Mouse (Mus musculus) gastrocnemius, postnatal 14 days (tissue): ENCODE measurements around the gene Hoxa13. TPM values are rescaled to one million over a fixed set of nuclear protein-coding genes. Genes with fewer than 3 reads are reported as not detected.

Experiments used
- DNase-seq: peaks from one replicate; pipeline ENCODE4 v3.0.0; 2021; ENCODE audit warnings: mixed read lengths
- intact Hi-C: fragments of 180-260 bp; cut with DNase I; formaldehyde crosslinking; loops from one replicate; pipeline ENCODE4 v1.15.1; 2025; ENCODE audit warnings: low total_unique reads
- total RNA-seq, 2 experiments: library from RNA; stranded (reverse); gene quantifications; 2 replicates each; pipeline ENCODE4 v1.2.3; 2021

Gene Hoxa13
- total RNA-seq, 2 experiments from 2014 or later: 0.24 to 1.7 TPM

- intact Hi-C loops: no loop called here
- no peak for DNase-seq
Measured at GRCm38 (mm10) chr6:52272766-52273655, 12.3 kb upstream of the Hoxa13 start.

- DNase-seq: peak; percentile 56
- intact Hi-C loops: no loop called here
Measured at GRCm38 (mm10) chr6:52270494-52271480, 10.1 kb upstream of the Hoxa13 start.

GRCm38 (mm10) chr6:52268756-52269155 lies 8.1 kb upstream of the Hoxa13 start:
- intact Hi-C loops: loop anchor here (2.0 kb wide), 1 partner anchor 306 kb away; no protein-coding TSS in a partner anchor
- DNase-seq: no peak

DNA sequence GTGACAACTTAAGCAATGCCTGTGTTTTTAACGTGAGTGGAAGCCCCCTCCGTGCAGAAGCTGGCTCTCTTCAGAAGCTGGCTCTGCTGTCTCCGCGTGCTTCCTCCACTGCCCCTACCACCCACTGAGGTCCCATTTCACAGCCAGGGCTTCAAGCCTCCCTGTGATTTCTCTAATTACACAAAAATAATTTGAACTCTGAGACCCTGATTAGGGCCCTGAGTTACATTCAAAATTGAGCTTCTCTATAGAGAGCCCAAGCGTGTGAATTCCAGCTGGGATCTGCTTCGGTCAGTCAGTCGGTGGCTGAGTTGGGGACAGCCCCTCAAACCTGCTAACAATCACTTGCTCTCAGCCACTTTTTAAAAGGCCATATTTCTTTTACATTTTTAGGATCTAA lies 7.7 kb upstream of the Hoxa13 start:
- intact Hi-C loops: loop anchor here (2.0 kb wide), 1 partner anchor 306 kb away; no protein-coding TSS in a partner anchor
- DNase-seq: no peak

DNA sequence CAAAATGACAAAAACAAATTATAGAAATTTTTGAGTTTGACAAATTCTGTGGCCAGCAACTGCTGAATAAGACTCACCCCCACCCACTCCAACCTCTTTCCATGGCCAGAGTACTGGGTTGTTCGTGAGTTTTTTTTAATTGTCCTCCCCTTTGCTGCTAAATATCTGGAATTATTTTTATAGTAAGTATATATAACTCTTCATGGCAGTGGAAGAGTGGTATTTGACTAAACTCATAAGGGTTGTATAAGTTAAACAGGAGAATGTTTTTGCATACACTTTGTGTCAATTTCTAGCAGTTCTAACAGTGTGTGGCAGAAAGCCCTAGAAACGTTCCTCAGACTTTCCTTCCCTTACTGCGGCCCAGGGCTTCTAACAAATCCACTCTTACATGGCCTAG lies 7.0 kb upstream of the Hoxa13 start:
- intact Hi-C loops: loop anchor here (2.0 kb wide), 1 partner anchor 307 kb away; no protein-coding TSS in a partner anchor

DNA sequence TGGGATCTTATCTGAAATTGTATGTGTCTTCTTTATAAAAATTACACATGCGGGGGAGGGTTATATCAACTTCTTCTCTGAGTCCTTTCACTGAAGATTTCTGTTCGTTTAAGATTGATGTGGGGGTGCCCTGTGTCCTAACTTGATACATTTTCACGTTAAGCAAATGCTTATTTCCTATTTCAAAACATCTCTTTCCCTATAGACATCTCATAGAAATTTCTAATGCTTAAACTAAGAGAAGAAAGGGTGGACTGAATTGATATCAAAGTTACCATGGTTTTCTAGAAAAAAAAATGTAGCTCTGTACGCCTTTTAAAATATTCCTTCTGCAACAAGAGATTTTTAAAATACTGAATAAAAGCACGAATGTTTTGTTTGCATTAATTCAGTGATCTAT lies 6.5 kb upstream of the Hoxa13 start:
- DNase-seq: no peak
- intact Hi-C loops: no loop called here

More for the DNA sequence above, 7.0 kb upstream of the Hoxa13 start:
- DNase-seq: no peak

- intact Hi-C loops: no loop called here
Measured at GRCm38 (mm10) chr6:52266666-52266985, 5.9 kb upstream of the Hoxa13 start.

GRCm38 (mm10) chr6:52265913-52266665 lies 5.4 kb upstream of the Hoxa13 start:
- DNase-seq: no peak
- intact Hi-C loops: no loop called here

More at GRCm38 (mm10) chr6:52266666-52266985, 5.9 kb upstream of the Hoxa13 start:
- DNase-seq: no peak

GRCm38 (mm10) chr6:52265306-52265912 lies 4.7 kb upstream of the Hoxa13 start:
- intact Hi-C loops: no loop called here

GRCm38 (mm10) chr6:52264106-52264790 lies 3.6 kb upstream of the Hoxa13 start:
- intact Hi-C loops: no loop called here
- DNase-seq: no peak

More at GRCm38 (mm10) chr6:52265306-52265912, 4.7 kb upstream of the Hoxa13 start:
- DNase-seq: no peak

GRCm38 (mm10) chr6:52263321-52263585 lies 2.6 kb upstream of the Hoxa13 start:
- intact Hi-C loops: no loop called here

DNA sequence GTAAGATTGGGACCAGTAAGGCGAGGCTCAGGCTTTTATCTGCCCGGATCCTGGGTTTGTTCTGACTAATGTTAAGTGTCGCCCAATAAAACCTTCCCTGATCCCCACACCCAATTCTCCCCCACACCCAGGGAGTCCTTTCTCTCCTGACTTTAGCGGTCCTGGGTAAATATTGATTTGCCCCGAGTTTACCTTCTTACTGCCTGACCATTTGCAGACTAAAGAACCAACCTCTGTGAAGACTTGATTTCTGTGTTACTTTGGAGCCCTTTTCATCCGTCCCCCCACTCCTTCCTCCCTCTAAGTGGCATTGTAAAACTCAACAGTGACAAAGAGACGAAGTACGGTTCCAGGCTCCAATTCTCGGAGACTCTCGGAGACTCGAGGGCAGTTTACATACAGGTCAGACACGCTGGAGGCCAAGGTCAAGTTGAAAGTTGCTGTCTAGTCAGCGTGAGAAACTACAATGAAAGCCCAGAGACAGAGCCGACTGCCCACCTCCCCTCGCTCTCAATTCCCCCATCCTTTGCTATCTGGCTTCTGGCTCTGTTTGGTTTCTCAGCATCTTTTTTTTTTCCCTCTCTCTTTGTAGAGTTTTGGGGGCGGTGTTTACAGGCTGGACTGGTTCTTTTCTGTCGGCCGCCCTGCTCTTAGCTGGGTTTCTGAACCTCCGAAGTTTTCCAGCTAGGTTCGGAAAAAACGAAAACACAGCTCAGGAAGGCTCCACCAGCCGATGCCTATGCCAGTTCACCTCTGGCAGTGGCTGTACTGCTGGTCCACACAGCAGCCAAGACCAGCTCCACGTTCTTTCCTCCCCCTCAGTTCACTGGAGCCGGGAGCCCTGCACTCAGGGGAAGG lies 2.0 kb upstream of the Hoxa13 start:
- intact Hi-C loops: no loop called here
- no peak for DNase-seq

More at GRCm38 (mm10) chr6:52263321-52263585, 2.6 kb upstream of the Hoxa13 start:
- no peak for DNase-seq

DNA sequence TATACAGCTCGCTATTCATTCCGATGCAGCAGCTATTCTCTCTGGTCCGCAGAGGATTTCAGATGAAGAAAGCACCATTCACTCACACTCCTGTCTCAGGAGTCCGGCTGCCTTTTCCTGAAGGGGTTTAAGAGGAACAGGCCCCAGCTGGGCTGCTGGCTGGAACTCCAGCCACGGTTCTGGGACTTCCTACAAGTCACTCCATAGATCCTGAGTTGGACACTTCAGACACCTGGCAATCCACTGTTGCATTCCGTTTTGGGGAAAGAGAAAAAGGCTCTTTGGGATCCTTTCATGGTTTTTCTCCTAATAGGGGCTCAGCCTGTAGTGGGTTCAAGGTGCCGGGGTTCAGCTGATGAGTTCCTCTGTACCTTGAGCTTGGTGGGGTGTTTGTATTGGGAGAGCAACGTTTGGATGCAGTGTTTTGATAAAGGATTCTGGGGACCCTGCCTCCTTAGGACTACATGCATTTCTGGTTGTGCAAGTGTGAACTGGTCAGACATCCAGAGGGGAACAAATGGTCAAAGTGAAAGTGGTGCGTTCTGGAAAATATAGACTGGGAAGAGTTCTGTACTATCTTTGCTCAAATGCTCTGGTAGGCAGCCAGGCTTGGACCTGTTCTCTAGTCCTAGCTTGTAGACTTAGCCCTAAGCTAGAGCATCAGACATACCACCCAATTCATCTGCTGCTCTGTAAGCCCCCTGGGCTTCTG lies 1.2 kb upstream of the Hoxa13 start:
- intact Hi-C loops: no loop called here

DNA sequence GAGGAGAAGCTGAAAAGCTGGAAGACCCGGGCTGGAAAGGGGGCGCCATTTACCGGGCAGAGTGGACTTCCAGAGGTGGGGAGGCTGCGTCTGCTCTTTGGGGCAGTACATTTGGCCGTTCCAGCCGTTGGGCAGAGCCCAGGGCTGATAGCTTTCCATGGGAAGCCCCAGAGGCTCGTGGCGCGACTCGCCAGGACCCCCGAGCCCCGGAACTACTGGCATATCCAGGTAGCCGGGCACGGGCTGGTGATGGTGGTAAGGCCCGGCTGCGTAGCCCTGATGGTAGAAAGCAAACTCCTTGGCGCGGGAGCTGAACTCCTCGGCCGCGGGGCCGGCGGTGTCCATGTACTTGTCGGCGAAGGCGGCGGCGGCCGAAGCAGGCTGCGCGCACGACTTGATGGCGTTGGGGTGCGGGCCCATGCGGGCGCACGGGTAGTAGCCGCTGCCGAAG lies 844 bp downstream of the Hoxa13 start:
- no peak for DNase-seq

More for the DNA sequence above, 1.2 kb upstream of the Hoxa13 start:
- no peak for DNase-seq

DNA sequence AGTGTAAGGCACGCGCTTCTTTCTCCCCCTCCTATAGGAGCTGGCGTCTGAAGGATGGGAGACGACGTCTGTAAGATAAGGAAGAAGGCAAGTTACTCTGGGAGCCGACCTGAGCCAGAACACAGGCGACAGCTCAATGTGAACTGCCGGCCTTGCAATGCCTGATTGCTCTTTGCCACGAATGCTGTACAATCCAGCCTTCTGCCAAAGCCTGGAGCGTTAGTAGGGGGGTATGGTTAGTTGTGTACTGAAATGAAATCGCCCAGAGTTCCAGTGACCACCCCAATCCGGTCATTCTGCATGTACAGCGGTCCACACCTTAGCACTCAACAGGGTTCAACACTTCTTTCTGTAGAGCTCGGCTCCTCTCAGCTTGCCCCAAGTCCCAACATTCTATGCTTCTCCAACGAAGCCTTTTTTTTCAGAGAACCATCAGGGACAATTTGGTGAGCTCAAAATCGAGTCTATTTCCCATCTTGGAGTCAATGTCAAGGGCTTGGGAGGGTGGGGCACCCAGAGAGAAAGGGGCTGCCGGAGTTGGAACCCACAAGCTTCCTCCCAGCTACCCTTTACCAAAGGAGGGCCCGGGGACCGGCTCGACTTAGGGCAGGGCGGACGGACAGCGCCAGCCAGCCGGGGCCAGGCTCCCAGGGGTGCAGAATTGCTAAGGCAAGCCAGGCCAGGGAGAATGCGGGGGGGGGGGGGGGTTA lies 1.4 kb downstream of the Hoxa13 start:
- DNase-seq: no peak
- intact Hi-C loops: loop anchor here (5.0 to 10.0 kb wide), 2 partner anchors 576 to 658 kb away; no protein-coding TSS in a partner anchor

More for the DNA sequence above, 844 bp downstream of the Hoxa13 start:
- intact Hi-C loops: loop anchor here (5.0 to 10.0 kb wide), 2 partner anchors 575 to 657 kb away; no protein-coding TSS in a partner anchor

DNA sequence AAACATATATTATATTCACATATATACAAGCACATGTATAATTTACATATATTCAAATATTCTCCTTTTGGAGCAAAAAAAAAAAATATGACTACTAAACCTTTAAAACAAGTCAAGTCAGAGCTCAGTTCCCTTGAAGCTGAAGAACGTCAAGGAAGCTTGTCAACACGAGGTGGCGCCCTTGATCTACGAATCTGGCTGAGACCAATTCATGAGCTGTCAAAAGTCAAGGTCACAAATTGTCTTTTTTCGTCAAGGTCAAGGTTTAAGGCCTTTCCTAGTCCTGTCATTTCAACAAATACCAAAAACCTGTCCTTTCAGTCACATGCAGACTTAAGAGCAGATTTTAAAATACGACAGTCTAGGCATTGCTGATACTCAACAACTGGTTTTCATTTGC lies 3.7 kb downstream of the Hoxa13 start:
- intact Hi-C loops: loop anchor here (5.0 to 10.0 kb wide), 2 partner anchors 578 to 660 kb away; no protein-coding TSS in a partner anchor
- peak; percentile 77 for DNase-seq
